Mouse (Mus musculus) liver, embryonic 14.5 days (tissue): ENCODE measurements at regions not wholly inside any gene's neighbourhood (a gene's known extent, or its start where the extent isn't known, plus 50 kb on each side); places are given as distances from the start of the nearest gene placed in this dataset.

Source experiments
- ATAC-seq: fragments of 200-750 bp; cut with Nextera tagmentation; 2 replicates; pipeline ENCODE4 v1.8.0; 2017; ENCODE audit warnings: moderate number of reproducible peaks, mild to moderate bottlenecking, moderate library complexity; ENCODE audit not compliant: insufficient read depth
- DNase-seq, 3 experiments: peaks; one replicate each; pipeline ENCODE4 v3.0.0-alpha.2; 2012 to 2013; ENCODE audit warnings: low read depth in 3 of 3, low spot score in 3 of 3
- H3K27ac ChIP-seq: fragments of 300-500 bp; sonication (generic); 2 replicates; pipeline ENCODE4 v1.5.1; 2014; ENCODE audit warnings: moderate library complexity, mild to moderate bottlenecking, control low read depth, inconsistent platforms
- H3K27me3 ChIP-seq: fragments of 300-500 bp; sonication (generic); 2 replicates; pipeline ENCODE4 v1.6.1; 2014; ENCODE audit warnings: mild to moderate bottlenecking, low read length, moderate library complexity; ENCODE audit not compliant: control insufficient read depth, insufficient read depth
- H3K36me3 ChIP-seq: fragments of 300-500 bp; sonication (generic); replicated peaks from 2 replicates; pipeline ENCODE4 v1.6.1; 2014; ENCODE audit warnings: low read depth; ENCODE audit not compliant: control insufficient read depth, insufficient read depth
- H3K4me1 ChIP-seq, 2 experiments: fragments of 200-500 bp in 1 of 2; fragments of 300-500 bp in 1 of 2; sonication (generic) in 1 of 2; replicated peaks; 2 replicates each; pipeline ENCODE4 v1.6.1; 2012 to 2014; ENCODE audit warnings: antibody characterized with exemption in 1 of 2, inconsistent platforms in 1 of 2, low read length in 1 of 2; ENCODE audit not compliant: control insufficient read depth in 2 of 2, insufficient read depth in 2 of 2
- H3K4me2 ChIP-seq: fragments of 300-500 bp; sonication (generic); 2 replicates; pipeline ENCODE4 v1.6.1; 2014; ENCODE audit warnings: low read depth, mild to moderate bottlenecking, control low read depth, moderate library complexity
- H3K4me3 ChIP-seq, 2 experiments: fragments of 200-500 bp in 1 of 2; fragments of 300-500 bp in 1 of 2; sonication (generic) in 1 of 2; 2 replicates each; pipeline ENCODE4 v1.5.1; 2012 to 2014; ENCODE audit warnings: low read depth in 2 of 2, low read length in 2 of 2, mild to moderate bottlenecking in 2 of 2, control low read depth in 1 of 2, inconsistent platforms in 1 of 2, moderate library complexity in 1 of 2; ENCODE audit not compliant: insufficient read depth in 1 of 2
- H3K9ac ChIP-seq: fragments of 300-500 bp; sonication (generic); replicated peaks from 2 replicates; pipeline ENCODE4 v1.6.1; 2014; ENCODE audit warnings: mild to moderate bottlenecking, control low read depth, moderate library complexity
- H3K9me3 ChIP-seq: fragments of 300-500 bp; sonication (generic); 2 replicates; pipeline ENCODE4 v1.6.1; 2016; ENCODE audit warnings: low read length, mixed read lengths; ENCODE audit not compliant: control insufficient read depth
- CTCF ChIP-seq: IDR thresholded peaks from 2 replicates; pipeline ENCODE4 v1.5.1; 2016; ENCODE audit warnings: antibody characterized with exemption, low read depth, control low read depth
- EP300 ChIP-seq: IDR thresholded peaks from 2 replicates; pipeline ENCODE4 v1.6.1; 2016; ENCODE audit warnings: antibody characterized with exemption, low read depth
- WGBS: fragments of 180-500 bp; shearing (Covaris S2); extraction: QIAGEN DNeasy Blood & Tissue Kit; methylation state at CpG from one replicate; pipeline ENCODE4 v1.1.7; 2014; ENCODE audit not compliant: insufficient replicate concordance; 5-methylcytosine and 5-hydroxymethylcytosine counted together

DNA sequence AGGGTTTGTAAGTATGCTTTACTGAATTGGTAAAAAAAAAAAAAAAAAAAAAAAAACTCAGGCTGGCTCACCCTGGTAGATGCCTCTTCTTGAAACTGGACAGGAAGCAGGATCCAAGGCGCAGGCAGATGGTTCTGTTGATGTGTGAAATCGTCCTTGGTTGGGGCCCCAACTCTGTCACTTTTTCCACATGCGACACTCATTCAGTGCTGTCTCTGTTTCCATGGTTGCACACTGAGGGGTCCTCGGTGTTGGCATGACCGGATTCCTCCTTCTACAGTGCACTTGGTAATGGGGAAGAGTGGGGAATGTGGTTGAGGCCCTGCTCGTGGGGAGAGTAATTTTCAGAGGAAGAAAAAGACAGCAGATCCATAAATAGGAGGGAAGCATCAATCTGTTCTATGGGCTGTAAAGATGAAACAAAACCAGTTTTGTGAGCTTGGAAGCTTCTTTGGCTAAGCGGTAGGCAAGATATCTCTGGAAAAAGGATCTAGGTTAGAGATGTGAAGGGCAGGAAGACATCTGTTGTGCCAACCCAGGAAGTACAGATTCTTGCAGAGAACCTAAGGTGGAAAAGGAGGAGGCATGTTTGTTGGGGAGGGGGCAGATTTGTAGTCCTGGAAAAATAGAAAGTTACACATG is 394.4 kb downstream of the Tmem132b start:
- Histone ChIP-seq H3K27ac (no peak overlapping the region), H3K9me3 (no peaks in the 10 kb centered on the region), H3K4me3 (no peak overlapping the region), H3K4me1 (no peaks in the 10 kb centered on the region), H3K36me3 (no peaks in the 10 kb centered on the region), H3K4me2 (no peak overlapping the region), H3K9ac (no peak overlapping the region), H3K27me3 (no peaks in the 10 kb centered on the region)
- ATAC-seq (no peak), DNase-seq (no peak)
- TF ChIP-seq EP300 (no peak), CTCF (no peak)
- WGBS, result 53% methylated on average over 7 of the region's 7 CpGs

DNA sequence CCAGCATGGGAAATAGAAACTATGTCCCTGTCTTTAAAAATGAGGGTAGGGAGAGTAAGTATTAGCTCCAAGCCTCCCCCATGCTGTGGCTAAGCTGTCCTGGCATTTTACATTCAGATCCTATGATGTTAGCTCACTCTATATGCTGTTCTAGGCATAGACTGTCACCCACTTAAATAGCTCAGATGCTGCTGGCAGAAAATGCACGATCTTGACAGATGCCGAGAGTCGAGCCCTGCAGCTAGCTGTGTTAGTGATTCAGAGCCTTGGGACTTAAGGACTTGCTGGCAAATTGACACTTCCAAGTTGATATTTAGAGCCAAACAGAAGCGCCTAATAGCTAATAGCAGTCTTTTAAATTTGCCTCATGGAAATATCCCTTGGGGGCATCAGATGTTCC is 399.9 kb downstream of the Tmem132b start:
- H3K27ac ChIP-seq, result no peak overlapping the region
- ATAC-seq (no peak), DNase-seq (no peak)
- no peak overlapping the region for H3K9ac ChIP-seq
- no peaks in the 10 kb centered on the region for H3K4me1 ChIP-seq
- TF ChIP-seq CTCF, result no peak
- no peak for TF ChIP-seq EP300
- 65% methylated on average over 4 of the region's 4 CpGs for WGBS
- no peak overlapping the region for H3K4me3 ChIP-seq
- no peaks in the 10 kb centered on the region for H3K27me3 ChIP-seq
- H3K36me3 ChIP-seq, result no peaks in the 10 kb centered on the region
- no peak overlapping the region for H3K4me2 ChIP-seq
- no peaks in the 10 kb centered on the region for H3K9me3 ChIP-seq

DNA sequence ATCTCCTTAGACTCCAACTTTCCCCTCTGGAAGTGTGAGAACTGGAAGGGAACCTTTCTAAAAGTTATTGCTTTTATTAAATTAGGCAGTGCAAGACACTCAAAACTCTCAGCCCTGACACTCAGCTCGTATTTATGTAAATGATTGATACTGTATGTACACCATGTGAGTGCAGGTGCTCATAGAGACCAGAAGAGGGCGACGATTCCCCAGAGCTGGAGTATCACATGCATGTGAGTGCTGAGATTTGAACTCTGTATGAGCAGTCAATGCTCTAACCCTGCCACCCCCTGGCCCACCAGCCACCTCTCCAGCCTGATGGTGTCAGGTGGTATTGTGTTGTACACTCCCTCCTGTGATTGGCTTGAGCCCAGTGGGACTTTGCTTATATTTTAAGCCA is 407.8 kb downstream of the Tmem132b start:
- Histone ChIP-seq H3K27ac (no peak overlapping the region), H3K4me2 (no peak overlapping the region), H3K27me3 (no peaks in the 10 kb centered on the region), H3K9ac (no peak overlapping the region), H3K4me3 (no peak overlapping the region), H3K4me1 (no peaks in the 10 kb centered on the region), H3K9me3 (peaks cover 4% of the 10 kb centered on the region), H3K36me3 (no peaks in the 10 kb centered on the region)
- TF ChIP-seq EP300, result no peak
- no peak for TF ChIP-seq CTCF
- ATAC-seq, result no peak
- 62% methylated on average over 3 of the region's 3 CpGs for WGBS
- DNase-seq, result no peak

DNA sequence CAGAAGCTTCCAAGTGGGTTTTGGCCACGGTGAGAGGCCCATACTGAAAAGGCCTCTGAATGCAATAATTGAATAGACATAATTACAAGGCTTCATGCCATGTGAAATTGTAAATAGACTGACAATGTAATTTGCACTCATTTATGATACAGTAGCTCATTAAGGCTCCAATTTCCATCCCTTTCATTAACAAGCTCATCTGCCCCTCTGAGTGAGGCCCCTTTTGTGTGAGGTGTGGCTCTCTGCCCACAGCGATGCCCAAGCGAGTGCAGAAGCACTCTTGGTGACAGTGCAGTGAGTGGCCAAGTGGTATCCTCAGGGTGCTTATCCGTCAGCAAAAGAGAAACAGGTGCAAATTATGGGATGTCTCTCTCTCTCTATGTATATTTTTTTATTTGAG is 415.2 kb downstream of the Tmem132b start:
- H3K4me2 ChIP-seq, result no peak overlapping the region
- no peaks in the 10 kb centered on the region for H3K27me3 ChIP-seq
- H3K4me1 ChIP-seq, result no peaks in the 10 kb centered on the region
- H3K27ac ChIP-seq, result no peak overlapping the region
- no peaks in the 10 kb centered on the region for H3K9me3 ChIP-seq
- TF ChIP-seq EP300 (no peak), CTCF (no peak)
- no peak overlapping the region for H3K9ac ChIP-seq
- WGBS, result 61% methylated on average over 4 of the region's 4 CpGs
- H3K4me3 ChIP-seq, result no peak overlapping the region
- ATAC-seq, result no peak
- H3K36me3 ChIP-seq, result no peaks in the 10 kb centered on the region
- DNase-seq, result no peak

DNA sequence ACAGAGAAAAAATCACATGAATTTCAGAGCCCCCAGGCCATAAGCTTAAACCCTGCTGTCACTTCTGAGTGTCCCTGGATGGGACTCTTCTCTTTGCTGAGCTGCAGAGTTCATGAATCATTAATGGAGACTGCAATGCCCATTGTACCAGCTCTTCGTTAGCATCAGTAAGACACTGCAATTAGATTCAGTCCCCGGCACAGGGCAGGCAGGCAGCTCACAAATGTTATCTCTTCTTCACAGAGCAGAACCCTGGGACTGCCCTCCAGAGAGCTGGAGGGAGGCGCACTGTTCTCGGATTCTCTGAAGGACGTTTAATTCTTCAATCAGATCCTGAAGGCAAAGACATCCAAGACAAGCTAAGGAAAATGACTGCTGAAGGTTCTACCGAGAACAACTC is 420.1 kb downstream of the Tmem132b start:
- WGBS, result 55% methylated on average over 6 of the region's 6 CpGs

More for the DNA sequence above, 420.1 kb downstream of the Tmem132b start:
- H3K36me3 ChIP-seq, result no peaks in the 10 kb centered on the region
- no peak overlapping the region for H3K4me3 ChIP-seq
- H3K27ac ChIP-seq, result no peak overlapping the region
- no peak for ATAC-seq
- no peak for DNase-seq
- H3K9me3 ChIP-seq, result no peaks in the 10 kb centered on the region; the same call in 1 of the 2 replicates
- TF ChIP-seq CTCF (no peak), EP300 (no peak)
- no peaks in the 10 kb centered on the region for H3K27me3 ChIP-seq
- H3K4me1 ChIP-seq, result no peaks in the 10 kb centered on the region
- no peak overlapping the region for H3K4me2 ChIP-seq
- no peak overlapping the region for H3K9ac ChIP-seq
